Mouse (Mus musculus) heart, adult 10 weeks (tissue): ENCODE measurements around the gene Arid3b. TPM values are rescaled to one million over a fixed set of nuclear protein-coding genes. Genes with fewer than 3 reads are reported as not detected.

ENCODE experiments used
- polyA plus RNA-seq: library from polyadenylated mRNA; stranded (reverse); fragments of 350-450 nt; fragmentation: Illumina TruSeq; extraction: RNeasy Lipid Tissue Mini Kit (QIAGEN cat#74804); gene quantifications from one replicate; pipeline ENCODE4 v1.2.3, GENCODE M21; 2014; ENCODE audit warnings: low read depth, low replicate concordance

Arid3b gene
- polyA plus RNA-seq, result 4.3 TPM

GRCm38 (mm10) chr9:57836581-57837170 lies at the start of gene Arid3b:
Arid3b (minus strand) TSS chr9:57836793.

GRCm38 (mm10) chr9:57765364-57766351 lies 70.9 kb downstream of the Arid3b start, which contains the start of gene Clk3:
Clk3 (minus strand) TSS chr9:57765860.

Other genes with a start within 250 kb of the Arid3b start
- 13.7 TPM for gene Ulk3, start 247.3 kb downstream of the Arid3b start, polyA plus RNA-seq
- not detected for gene Cplx3, start 230.5 kb downstream of the Arid3b start, polyA plus RNA-seq
- gene Lman1l, start 216.0 kb downstream of the Arid3b start, polyA plus RNA-seq, result 0.47 TPM
- 23.9 TPM for gene Csk, start 183.2 kb downstream of the Arid3b start, polyA plus RNA-seq
- not detected for gene Cyp1a2, start 153.1 kb downstream of the Arid3b start, polyA plus RNA-seq
- 1.4 TPM for gene Cyp1a1, start 148.9 kb downstream of the Arid3b start, polyA plus RNA-seq
- 3.7 TPM for gene Edc3, start 128.3 kb downstream of the Arid3b start, polyA plus RNA-seq
- 47.0 TPM for gene Clk3, start 70.9 kb downstream of the Arid3b start, polyA plus RNA-seq
- gene Ubl7, start 74.2 kb upstream of the Arid3b start, polyA plus RNA-seq, result 87.6 TPM
- gene Sema7a, start 103.3 kb upstream of the Arid3b start, polyA plus RNA-seq, result 22.7 TPM
- not detected for gene Cyp11a1, start 169.6 kb upstream of the Arid3b start, polyA plus RNA-seq
- 0.34 TPM for gene Stra6, start 227.0 kb upstream of the Arid3b start, polyA plus RNA-seq